Mouse (Mus musculus) embryonic fibroblast, embryonic 13.5 days (primary cell): ENCODE data around the gene Sart3.

Experiments used
- CTCF ChIP-seq: IDR thresholded peaks from 2 replicates; pipeline ENCODE4 v1.5.1; 2011; ENCODE audit warnings: mild to moderate bottlenecking, control low read depth, low read length, moderate library complexity, borderline replicate concordance; ENCODE audit not compliant: insufficient read depth
- POLR2A ChIP-seq: IDR thresholded peaks from 2 replicates; pipeline ENCODE4 v1.6.1; 2011; ENCODE audit warnings: low read depth, mild to moderate bottlenecking, control low read depth, low read length, moderate library complexity

DNA sequence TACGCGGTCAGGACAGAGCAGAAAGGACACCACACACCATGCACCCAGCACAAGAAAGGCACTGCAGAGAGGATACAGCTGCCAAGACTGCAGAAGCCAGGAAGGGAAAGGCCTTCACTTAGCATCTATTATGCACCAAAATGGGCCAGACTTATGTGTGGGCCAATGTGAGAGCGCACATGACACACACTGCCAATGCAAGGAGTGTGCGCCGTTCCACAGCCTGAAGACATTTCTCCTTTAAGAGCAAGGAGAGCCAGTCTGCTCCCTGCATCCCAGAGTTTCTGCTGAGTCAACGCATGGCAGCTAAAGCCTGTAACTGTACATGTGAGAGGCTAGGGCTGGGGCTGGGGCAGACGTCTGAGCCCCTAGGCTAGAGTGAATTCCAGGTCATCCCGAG, 3.5 kb downstream of the Sart3 start:
- no peak for TF ChIP-seq CTCF
- no peak for TF ChIP-seq POLR2A
